ENCODE assay signal across 9 mouse cellular contexts in genomic region chr17:62687369-62687768, GRCm38 (mm10).
DNase-seq lines count a peak whose midpoint lies in the region; ATAC-seq and TF ChIP-seq lines count a peak whose summit lies in the region.
"Had no signal": no experiment of that assay in that cellular context is flagged by ENCODE, and none has a peak within 500 bp of the region (broad histone marks: within the 10 kb centered on the region; RNA-seq: fewer than 3 reads in every experiment).

No protein-coding gene starts in this region.

- H3K9ac ChIP-seq in heart, adult 2 months (ENCODE audit: low read depth, low read length) = peak overlapping the region; percentile 22
- H3K9ac ChIP-seq in lung, embryonic 15.5 days = no peak overlapping the region
- H3K9ac ChIP-seq in forebrain, embryonic 15.5 days (replicated peaks) = no peak overlapping the region
- H3K9ac ChIP-seq: limb, embryonic 15.5 days had no signal

- TF ChIP-seq CTCF in C2C12 (IDR thresholded peaks at IDR 0.05; ENCODE audit: control insufficient read depth, insufficient read depth, insufficient read length) = no peak
- no peak for TF ChIP-seq CTCF in heart, adult 2 months (IDR thresholded peaks at IDR 0.05)

- no peak for DNase-seq in frontal cortex, postnatal 25 days (ENCODE audit: low spot score in 2 of 2)
- peak; percentile 32 to 65 for DNase-seq in heart, adult 2 months
- no peak for DNase-seq in layer of hippocampus, postnatal 10 days (ENCODE audit: low spot score in 2 of 2)

- H3K27me3 ChIP-seq in C2C12 (ENCODE audit: control insufficient read depth, insufficient read depth, insufficient read length) = no peaks in the 10 kb centered on the region
- H3K27me3 ChIP-seq in heart, adult 2 months (ENCODE audit: control insufficient read depth, insufficient read depth, low read length) = no peaks in the 10 kb centered on the region
- no peaks in the 10 kb centered on the region for H3K27me3 ChIP-seq in lung, embryonic 15.5 days
- H3K27me3 ChIP-seq in forebrain, embryonic 15.5 days = no peaks in the 10 kb centered on the region
- H3K27me3 ChIP-seq: limb, embryonic 15.5 days had no signal

- H3K4me3 ChIP-seq in C2C12 (ENCODE audit: insufficient read depth, poor library complexity, severe bottlenecking) = no peak overlapping the region
- H3K4me3 ChIP-seq in heart, adult 2 months = peak overlapping the region; percentile 32
- H3K4me3 ChIP-seq in lung, embryonic 15.5 days = no peak overlapping the region
- no peak overlapping the region for H3K4me3 ChIP-seq in forebrain, embryonic 15.5 days
- H3K4me3 ChIP-seq: limb, embryonic 15.5 days had no signal

- H3K79me3 ChIP-seq in C2C12 (ENCODE audit: low read depth) = peaks cover 8% of the 10 kb centered on the region

- peak overlapping the region; percentile 26; the same call in 1 of the 2 replicates for H3K4me2 ChIP-seq in lung, embryonic 15.5 days
- H3K4me2 ChIP-seq in forebrain, embryonic 15.5 days (replicated peaks) = no peak overlapping the region
- H3K4me2 ChIP-seq: limb, embryonic 15.5 days had no signal

- WGBS in heart, adult 2 months = 5% methylated on average over 6 of the region's 6 CpGs
- WGBS in lung, embryonic 15.5 days = 32% methylated on average over 6 of the region's 6 CpGs
- WGBS in forebrain, embryonic 15.5 days = 48% methylated on average over 6 of the region's 6 CpGs

- no peaks in the 10 kb centered on the region for H3K9me3 ChIP-seq in lung, embryonic 15.5 days
- H3K9me3 ChIP-seq in forebrain, embryonic 15.5 days = no peaks in the 10 kb centered on the region
- H3K9me3 ChIP-seq: limb, embryonic 15.5 days had no signal

- no peak overlapping the region for H3ac ChIP-seq in C2C12 (ENCODE audit: control insufficient read depth, insufficient read length, low read depth)

- H3K79me2 ChIP-seq in C2C12 (ENCODE audit: control insufficient read depth, insufficient read depth) = peaks cover 47% of the 10 kb centered on the region
- H3K79me2 ChIP-seq in heart, adult 2 months (replicated peaks; ENCODE audit: control insufficient read depth, insufficient read depth, low read length) = no peaks in the 10 kb centered on the region

- intact Hi-C loops in heart, adult 2 months (cut with DNase I) = loop anchor here (5.0 kb wide), 1 partner anchor 70 kb away; no protein-coding TSS in a partner anchor

- no peaks in the 10 kb centered on the region for H3K36me3 ChIP-seq in C2C12 (ENCODE audit: control insufficient read depth, insufficient read depth)
- no peaks in the 10 kb centered on the region for H3K36me3 ChIP-seq in heart, adult 2 months (ENCODE audit: control insufficient read depth, insufficient read depth, low read length)
- no peaks in the 10 kb centered on the region for H3K36me3 ChIP-seq in lung, embryonic 15.5 days
- no peaks in the 10 kb centered on the region for H3K36me3 ChIP-seq in forebrain, embryonic 15.5 days
- H3K36me3 ChIP-seq: limb, embryonic 15.5 days had no signal

- peak overlapping the region; percentile 71 for H3K27ac ChIP-seq in heart, adult 2 months
- peak overlapping the region; percentile 31; the same call in 1 of the 2 replicates for H3K27ac ChIP-seq in lung, embryonic 15.5 days
- H3K27ac ChIP-seq in forebrain, embryonic 15.5 days (replicated peaks) = no peak overlapping the region
- H3K27ac ChIP-seq: limb, embryonic 15.5 days had no signal

- no peaks in the 10 kb centered on the region; the same call in none of the 2 replicates for H3K4me1 ChIP-seq in heart, adult 2 months (ENCODE audit: control insufficient read depth, insufficient read depth, low read length)
- H3K4me1 ChIP-seq in lung, embryonic 15.5 days = peaks cover 4% of the 10 kb centered on the region; the same call in 1 of the 2 replicates
- peaks cover 6% of the 10 kb centered on the region for H3K4me1 ChIP-seq in forebrain, embryonic 15.5 days

- TF ChIP-seq EP300 in heart, adult 2 months (IDR thresholded peaks at IDR 0.05; ENCODE audit: insufficient read depth, low read depth, low read length) = 0 out of 2 replicates have a peak, but pooled peaks have one; percentile 45

- peak; percentile 75 for ATAC-seq in frontal cortex, adult (ENCODE audit: low TSS enrichment)
- peak; percentile 32; the same call in 1 of the 2 replicates for ATAC-seq in lung, embryonic 15.5 days (ENCODE audit: borderline replicate concordance, extremely low read depth, low FRiP score, low TSS enrichment)
- no peak for ATAC-seq in forebrain, embryonic 15.5 days (replicated peaks)
- ATAC-seq in inflammation-experienced regulatory T-cells, adult 6 months = no peak

- TF ChIP-seq POLR2A in heart, adult 2 months (IDR thresholded peaks at IDR 0.05; ENCODE audit: insufficient read depth, low read depth, low read length) = no peak

TF ChIP-seq in C2C12, 6 proteins besides CTCF, POLR2A, EP300 and RAD21:
- peak; percentile 8 for TF ChIP-seq FOSL1 (IDR thresholded peaks at IDR 0.05; ENCODE audit: insufficient read depth, low read length, poor library complexity, severe bottlenecking)
- TF ChIP-seq MAX (IDR thresholded peaks at IDR 0.05) = no peak
- no peak for TF ChIP-seq MYOG (IDR thresholded peaks at IDR 0.05; ENCODE audit: control insufficient read depth, extremely low read depth, insufficient read length)
- TF ChIP-seq USF1 (IDR thresholded peaks at IDR 0.05; ENCODE audit: low read depth) = no peak
- TF ChIP-seq MYOD1 (IDR thresholded peaks at IDR 0.05; ENCODE audit: control insufficient read depth, insufficient read length, low read depth) = no peak
- peak; percentile 99 for TF ChIP-seq CEBPB (IDR thresholded peaks at IDR 0.05; ENCODE audit: low read depth)

Comparison
In these comparisons a context has a peak if more than half of its experiments do, and no peak if none do; other contexts are left out.
1. ATAC-seq: peak in frontal cortex, adult (single experiment) and lung, embryonic 15.5 days (single experiment); none in forebrain, embryonic 15.5 days (single experiment) and inflammation-experienced regulatory T-cells, adult 6 months (single experiment).
2. DNase-seq: peak in heart, adult 2 months (2 of 2); none in frontal cortex, postnatal 25 days (0 of 2) and layer of hippocampus, postnatal 10 days (0 of 2).